Mouse (Mus musculus): ENCODE results near the gene Tax1bp3. TPM values are rescaled to one million over a fixed set of nuclear protein-coding genes. Genes with fewer than 3 reads are reported as not detected.

Gene Tax1bp3
- polyA plus RNA-seq, 2 experiments: 10.8 to 25.8 TPM

- no peaks in the 10 kb centered on the region for H3K27me3 ChIP-seq (ENCODE audit: control insufficient read depth, insufficient read depth, low read length)
- no peak overlapping the region for H3K9ac ChIP-seq (replicated peaks)
- H3K27ac ChIP-seq: no peak overlapping the region
- H3K4me1 ChIP-seq (replicated peaks; ENCODE audit: control insufficient read depth in 2 of 2, insufficient read depth in 2 of 2, low read length in 1 of 2): no peaks in the 10 kb centered on the region
- no peak for ATAC-seq (ENCODE audit: insufficient read depth)
- no peaks in the 10 kb centered on the region for H3K9me3 ChIP-seq (ENCODE audit: control insufficient read depth, low read length)
- H3K4me2 ChIP-seq (ENCODE audit: low read depth): no peak overlapping the region
- H3K4me3 ChIP-seq (ENCODE audit: insufficient read depth in 1 of 2, low read depth in 2 of 2, low read length in 2 of 2): no peak overlapping the region
- WGBS (ENCODE audit: insufficient replicate concordance): 58% methylated on average over 5 of the region's 5 CpGs
- DNase-seq (ENCODE audit: low read depth in 3 of 3, low spot score in 3 of 3): no peak
- TF ChIP-seq EP300 (IDR thresholded peaks at IDR 0.05; ENCODE audit: low read depth) (no peak), CTCF (IDR thresholded peaks at IDR 0.05; ENCODE audit: low read depth) (no peak)
- H3K36me3 ChIP-seq (replicated peaks; ENCODE audit: control insufficient read depth, insufficient read depth, low read depth): no peaks in the 10 kb centered on the region
Measured at GRCm38 (mm10) chr11:73230081-73230480, 53.2 kb downstream of the Tax1bp3 start.

- Histone ChIP-seq H3K9ac (replicated peaks) (no peak overlapping the region), H3K36me3 (replicated peaks; ENCODE audit: control insufficient read depth, insufficient read depth, low read depth) (no peaks in the 10 kb centered on the region), H3K27me3 (ENCODE audit: control insufficient read depth, insufficient read depth, low read length) (no peaks in the 10 kb centered on the region), H3K4me1 (replicated peaks; ENCODE audit: control insufficient read depth in 2 of 2, insufficient read depth in 2 of 2, low read length in 1 of 2) (no peaks in the 10 kb centered on the region), H3K4me3 (ENCODE audit: insufficient read depth in 1 of 2, low read depth in 2 of 2, low read length in 2 of 2) (no peak overlapping the region), H3K9me3 (ENCODE audit: control insufficient read depth, low read length) (no peaks in the 10 kb centered on the region), H3K4me2 (ENCODE audit: low read depth) (no peak overlapping the region), H3K27ac (no peak overlapping the region)
- ATAC-seq (ENCODE audit: insufficient read depth) (no peak), DNase-seq (ENCODE audit: low read depth in 3 of 3, low spot score in 3 of 3) (no peak)
- WGBS (ENCODE audit: insufficient replicate concordance): 27% methylated on average over 2 of the region's 2 CpGs
- TF ChIP-seq CTCF (IDR thresholded peaks at IDR 0.05; ENCODE audit: low read depth) (no peak), EP300 (IDR thresholded peaks at IDR 0.05; ENCODE audit: low read depth) (no peak)
Measured at GRCm38 (mm10) chr11:73232513-73232912, 55.6 kb downstream of the Tax1bp3 start.

Other genes starting within 250 kb of the Tax1bp3 start
- 6.4 TPM in 2 replicates for gene Atp2a3, start 215.9 kb upstream of the Tax1bp3 start, polyA plus RNA-seq (2012; rRNA removed)
- 6.7 and 7.7 TPM in 2 replicates for gene Atp2a3, start 215.9 kb upstream of the Tax1bp3 start, polyA plus RNA-seq (2014; fragmentation: Nextera tagmentation; extraction: Ambion mirVana)
- gene P2rx1, start 178.0 kb upstream of the Tax1bp3 start, polyA plus RNA-seq (2012; rRNA removed): 4.6 and 5.3 TPM in 2 replicates
- 6.8 and 9.0 TPM in 2 replicates for gene P2rx1, start 178.0 kb upstream of the Tax1bp3 start, polyA plus RNA-seq (2014; fragmentation: Nextera tagmentation; extraction: Ambion mirVana)
- 0.49 and 0.69 TPM in 2 replicates for gene Camkk1, start 158.1 kb upstream of the Tax1bp3 start, polyA plus RNA-seq (2012; rRNA removed)
- gene Camkk1, start 158.1 kb upstream of the Tax1bp3 start, polyA plus RNA-seq (2014; fragmentation: Nextera tagmentation; extraction: Ambion mirVana): 0.19 and 0.36 TPM in 2 replicates
- gene Ncbp3, start 129.3 kb upstream of the Tax1bp3 start, polyA plus RNA-seq (2012; rRNA removed): 1.6 and 2.4 TPM in 2 replicates
- gene Ncbp3, start 129.3 kb upstream of the Tax1bp3 start, polyA plus RNA-seq (2014; fragmentation: Nextera tagmentation; extraction: Ambion mirVana): 3.1 TPM in 2 replicates
- gene Itgae, start 86.5 kb upstream of the Tax1bp3 start, polyA plus RNA-seq (2012; rRNA removed): 0.02 and 0.03 TPM in 2 replicates
- 0.03 and 0.06 TPM in 2 replicates for gene Itgae, start 86.5 kb upstream of the Tax1bp3 start, polyA plus RNA-seq (2014; fragmentation: Nextera tagmentation; extraction: Ambion mirVana)
- gene Haspin, start 38.8 kb upstream of the Tax1bp3 start, polyA plus RNA-seq (2012; rRNA removed): 4.5 and 5.7 TPM in 2 replicates
- 10.5 and 12.6 TPM in 2 replicates for gene Haspin, start 38.8 kb upstream of the Tax1bp3 start, polyA plus RNA-seq (2014; fragmentation: Nextera tagmentation; extraction: Ambion mirVana)
- gene P2rx5, start 16.7 kb upstream of the Tax1bp3 start, polyA plus RNA-seq (2012; rRNA removed): 0.05 and 0.08 TPM in 2 replicates
- gene P2rx5, start 16.7 kb upstream of the Tax1bp3 start, polyA plus RNA-seq (2014; fragmentation: Nextera tagmentation; extraction: Ambion mirVana): 0.15 and 0.16 TPM in 2 replicates
- gene Emc6, start within 50 bp of the Tax1bp3 start, polyA plus RNA-seq (2012; rRNA removed): 38.3 and 40.1 TPM in 2 replicates
- gene Emc6, start within 50 bp of the Tax1bp3 start, polyA plus RNA-seq (2014; fragmentation: Nextera tagmentation; extraction: Ambion mirVana): 80.3 and 83.7 TPM in 2 replicates
- 4.5 and 5.3 TPM in 2 replicates for gene Ctns, start 22.0 kb downstream of the Tax1bp3 start, polyA plus RNA-seq (2012; rRNA removed)
- gene Ctns, start 22.0 kb downstream of the Tax1bp3 start, polyA plus RNA-seq (2014; fragmentation: Nextera tagmentation; extraction: Ambion mirVana): 4.8 and 6.8 TPM in 2 replicates
- gene Shpk, start 22.4 kb downstream of the Tax1bp3 start, polyA plus RNA-seq (2012; rRNA removed): 1.6 and 2.0 TPM in 2 replicates
- 1.5 and 2.4 TPM in 2 replicates for gene Shpk, start 22.4 kb downstream of the Tax1bp3 start, polyA plus RNA-seq (2014; fragmentation: Nextera tagmentation; extraction: Ambion mirVana)
- 0.03 TPM in 1 of 2 replicates, not detected in the other for gene Trpv1, start 57.2 kb downstream of the Tax1bp3 start, polyA plus RNA-seq (2012; rRNA removed)
- gene Trpv1, start 57.2 kb downstream of the Tax1bp3 start, polyA plus RNA-seq (2014; fragmentation: Nextera tagmentation; extraction: Ambion mirVana): not detected in 2 replicates
- 0.01 TPM in 2 replicates for gene Trpv3, start 90.3 kb downstream of the Tax1bp3 start, polyA plus RNA-seq (2012; rRNA removed)
- gene Trpv3, start 90.3 kb downstream of the Tax1bp3 start, polyA plus RNA-seq (2014; fragmentation: Nextera tagmentation; extraction: Ambion mirVana): 0.03 TPM in 1 of 2 replicates, not detected in the other
- 1.6 and 2.2 TPM in 2 replicates for gene Aspa, start 152.5 kb downstream of the Tax1bp3 start, polyA plus RNA-seq (2012; rRNA removed)
- gene Aspa, start 152.5 kb downstream of the Tax1bp3 start, polyA plus RNA-seq (2014; fragmentation: Nextera tagmentation; extraction: Ambion mirVana): 2.5 and 3.2 TPM in 2 replicates
- 0.12 TPM in 2 replicates for gene Gm49340, start 152.7 kb downstream of the Tax1bp3 start, polyA plus RNA-seq (2012; rRNA removed)
- gene Gm49340, start 152.7 kb downstream of the Tax1bp3 start, polyA plus RNA-seq (2014; fragmentation: Nextera tagmentation; extraction: Ambion mirVana): not detected in 2 replicates
- 1.3 and 2.0 TPM in 2 replicates for gene Spata22, start 152.7 kb downstream of the Tax1bp3 start, polyA plus RNA-seq (2012; rRNA removed)
- 0.64 and 1.0 TPM in 2 replicates for gene Spata22, start 152.7 kb downstream of the Tax1bp3 start, polyA plus RNA-seq (2014; fragmentation: Nextera tagmentation; extraction: Ambion mirVana)
- gene Olfr20, start 173.7 kb downstream of the Tax1bp3 start, polyA plus RNA-seq (2012; rRNA removed): 0.31 and 0.47 TPM in 2 replicates
- 0.05 TPM in 1 of 2 replicates, not detected in the other for gene Olfr20, start 173.7 kb downstream of the Tax1bp3 start, polyA plus RNA-seq (2014; fragmentation: Nextera tagmentation; extraction: Ambion mirVana)
- not detected in 2 replicates for gene Olfr376, start 194.2 kb downstream of the Tax1bp3 start, polyA plus RNA-seq (2012; rRNA removed)
- not detected in 2 replicates for gene Olfr376, start 194.2 kb downstream of the Tax1bp3 start, polyA plus RNA-seq (2014; fragmentation: Nextera tagmentation; extraction: Ambion mirVana)
- gene Olfr1, start 222.5 kb downstream of the Tax1bp3 start, polyA plus RNA-seq (2012; rRNA removed): not detected in 2 replicates
- not detected in 2 replicates for gene Olfr1, start 222.5 kb downstream of the Tax1bp3 start, polyA plus RNA-seq (2014; fragmentation: Nextera tagmentation; extraction: Ambion mirVana)